Mouse (Mus musculus) mature B cell (primary cell): ENCODE data around the gene Arl6ip4.

Experiments
- in situ Hi-C: fragments of 300-500 bp; cut with MboI; formaldehyde crosslinking; loops from 2 replicates; pipeline ENCODE4 v1.14.3; 2019

Gene Arl6ip4

GRCm38 (mm10) chr5:124115990-124116845, at the start of gene Arl6ip4:
Arl6ip4 (plus strand) TSS chr5:124116089.
- in situ Hi-C loops, result no loop called here

DNA sequence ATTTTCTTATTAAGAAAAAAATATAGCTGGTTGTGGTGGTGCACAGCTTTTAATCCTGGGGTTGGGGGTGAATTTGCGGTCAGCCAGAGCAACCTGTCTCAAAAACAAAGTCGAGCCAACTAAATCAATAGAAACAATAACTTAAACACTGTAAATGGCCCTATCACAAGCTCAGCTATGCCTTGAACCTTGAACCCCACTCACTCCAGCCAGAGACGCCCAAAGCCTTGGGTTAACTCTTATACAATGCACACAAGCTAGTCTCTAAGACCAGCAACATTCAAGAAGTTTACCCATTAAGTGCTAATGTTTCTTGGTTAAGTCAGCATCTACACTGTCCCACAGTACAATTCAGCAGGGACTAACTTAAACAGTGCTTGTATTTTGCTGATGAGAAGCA, 46.2 kb upstream of the Arl6ip4 start:
- in situ Hi-C loops, result no loop called here

- in situ Hi-C loops, result no loop called here
These were observed 42.2 kb upstream of the Arl6ip4 start for GRCm38 (mm10) chr5:124073682-124074081.

DNA sequence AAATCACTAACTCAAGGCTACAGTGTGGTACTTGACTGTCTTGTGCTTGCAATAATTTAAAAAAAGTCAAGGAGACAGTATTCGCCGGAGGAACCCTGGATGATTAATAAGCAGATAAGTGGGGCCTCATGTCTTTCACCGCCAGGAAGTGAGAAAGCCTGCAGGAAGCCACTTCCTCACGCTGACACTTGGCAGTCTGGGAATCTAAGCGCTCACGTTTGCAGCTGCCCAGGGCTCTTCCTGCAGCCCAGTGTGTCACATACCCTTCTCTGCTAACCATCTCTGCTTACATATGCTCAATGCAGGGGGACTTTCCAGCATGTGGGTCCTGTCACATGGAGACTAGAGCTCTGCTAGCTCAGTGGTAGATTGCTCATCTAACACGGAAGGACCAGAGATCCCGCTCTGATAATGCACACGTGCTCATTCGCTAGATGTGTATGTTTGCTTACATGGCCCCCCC, 41.0 kb upstream of the Arl6ip4 start:
- in situ Hi-C loops, result loop anchor here (25.0 kb wide), 1 partner anchor 338 kb away; the partner anchor contains the start of genes Kntc1 and Rsrc2

- in situ Hi-C loops, result loop anchor here (25.0 kb wide), 1 partner anchor 338 kb away; the partner anchor contains the start of genes Kntc1 and Rsrc2
These were observed 40.2 kb upstream of the Arl6ip4 start for GRCm38 (mm10) chr5:124075716-124076115.

GRCm38 (mm10) chr5:124076559-124076958, 39.3 kb upstream of the Arl6ip4 start:
- in situ Hi-C loops, result loop anchor here (25.0 kb wide), 1 partner anchor 339 kb away; the partner anchor contains the start of genes Kntc1 and Rsrc2

DNA sequence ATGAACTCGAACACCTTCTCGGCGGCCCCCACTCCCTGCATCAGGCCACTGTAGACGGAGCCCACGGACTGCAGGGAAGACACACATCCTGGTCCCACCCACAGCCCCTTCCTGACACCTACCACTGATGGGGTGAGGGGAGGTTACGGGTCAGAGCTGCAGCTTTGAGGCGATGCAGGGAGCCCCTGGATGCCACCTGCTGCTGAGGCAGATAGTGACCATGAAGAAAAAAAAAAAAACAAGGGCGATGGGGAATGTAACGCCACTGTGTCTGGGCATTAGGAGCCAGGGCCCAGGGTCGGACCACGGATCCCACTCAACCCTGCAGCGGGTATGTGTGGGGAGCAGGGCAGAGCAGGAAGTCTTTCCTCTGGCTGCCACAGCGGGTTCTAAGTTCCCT, 38.6 kb upstream of the Arl6ip4 start:
- in situ Hi-C loops, result loop anchor here (25.0 kb wide), 1 partner anchor 340 kb away; the partner anchor contains the start of genes Kntc1 and Rsrc2

GRCm38 (mm10) chr5:124077856-124078460, 37.9 kb upstream of the Arl6ip4 start:
- in situ Hi-C loops, result loop anchor here (25.0 kb wide), 1 partner anchor 341 kb away; the partner anchor contains the start of genes Kntc1 and Rsrc2

DNA sequence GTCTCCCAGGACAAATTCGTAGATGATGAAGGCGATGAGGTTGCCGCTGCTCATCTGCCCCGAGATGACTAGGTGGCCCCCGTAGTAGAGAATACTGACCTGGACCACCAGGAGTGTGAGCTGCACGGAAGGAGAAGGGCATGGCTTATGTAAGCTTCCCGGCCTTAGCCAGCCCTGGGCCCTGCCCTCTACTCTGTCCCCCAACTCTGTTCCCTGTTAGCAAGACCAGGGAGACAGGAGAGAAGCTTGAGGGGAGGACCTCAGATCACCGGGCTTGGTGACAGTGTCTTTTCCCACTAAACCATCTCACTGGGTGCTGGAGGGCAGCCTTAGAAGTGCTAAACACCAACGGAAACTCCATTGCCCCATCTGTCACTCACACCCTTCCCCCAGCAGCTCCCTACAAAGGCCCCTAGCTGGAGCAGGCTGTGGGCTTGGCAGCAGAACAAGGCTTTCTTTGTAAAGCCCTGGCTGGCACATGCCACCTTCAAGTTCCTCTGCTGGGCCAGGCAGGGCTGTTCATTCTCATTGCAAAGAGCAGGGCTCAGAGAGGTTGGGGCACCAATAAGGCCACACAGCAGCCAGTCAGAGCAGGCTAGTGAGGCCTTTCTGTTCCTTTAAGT, 37.0 kb upstream of the Arl6ip4 start:
- in situ Hi-C loops, result loop anchor here (25.0 kb wide), 1 partner anchor 342 kb away; the partner anchor contains the start of genes Kntc1 and Rsrc2

DNA sequence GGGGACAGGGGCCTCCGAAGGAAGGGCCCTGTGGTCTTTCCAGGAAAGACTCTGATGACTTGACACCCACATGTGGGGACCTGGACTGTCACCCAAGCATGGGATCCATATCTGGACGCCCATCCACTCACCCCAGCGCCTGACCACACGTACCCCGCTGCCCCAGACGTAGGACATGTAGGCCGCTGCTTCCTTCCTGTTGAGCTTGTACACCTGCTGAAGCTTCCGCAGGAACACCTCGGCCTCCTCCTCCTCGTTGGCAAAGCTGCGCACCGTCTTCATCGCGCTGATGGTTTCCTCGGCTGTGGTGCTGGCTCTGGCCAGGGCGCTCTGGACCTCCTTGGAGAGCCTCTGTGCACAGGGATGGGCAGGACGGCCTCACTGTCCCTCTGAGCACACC, 36.0 kb upstream of the Arl6ip4 start:
- in situ Hi-C loops, result loop anchor here (5.0 to 25.0 kb wide), 3 partner anchors 78 to 343 kb away; partner anchors contain the start of genes Kntc1 and Rsrc2

GRCm38 (mm10) chr5:124082447-124082846, 33.4 kb upstream of the Arl6ip4 start:
- in situ Hi-C loops, result loop anchor here (5.0 to 25.0 kb wide), 3 partner anchors 80 to 345 kb away; partner anchors contain the start of genes Kntc1 and Rsrc2

DNA sequence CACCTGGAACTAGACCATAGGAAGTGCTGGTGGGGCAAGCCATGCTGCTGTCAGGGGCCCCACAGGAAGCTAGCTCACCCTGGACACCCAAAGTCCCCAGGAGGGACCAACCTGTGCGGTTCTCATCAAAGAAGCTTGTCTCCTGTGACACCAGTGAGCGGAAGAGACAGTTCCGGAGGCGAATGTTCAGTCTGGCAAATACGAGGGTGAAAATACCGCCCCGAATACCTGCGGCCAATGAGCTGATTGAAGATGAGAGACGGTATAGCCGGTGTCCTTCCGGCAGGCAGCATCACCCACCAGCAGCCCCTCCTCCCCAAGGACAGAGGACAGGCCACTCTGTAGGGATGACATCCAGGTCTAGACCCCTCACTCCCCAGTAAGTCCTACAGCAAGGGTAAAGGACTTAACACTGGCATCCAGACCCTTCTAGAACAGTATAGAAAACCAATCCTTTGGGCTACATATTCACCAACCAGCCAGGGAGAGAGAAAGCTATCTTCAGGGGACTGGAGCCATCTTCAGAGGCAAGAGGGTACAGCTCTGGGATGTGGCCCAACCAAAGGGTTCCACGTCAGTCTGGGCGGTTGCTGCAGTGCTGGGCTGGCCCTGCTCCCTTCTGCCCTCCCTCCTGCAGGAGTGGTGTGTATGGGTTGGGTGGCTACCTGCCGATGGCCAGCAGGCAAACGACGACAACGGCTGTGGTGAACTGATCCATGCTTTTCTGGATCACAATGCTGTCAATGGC, 32.8 kb upstream of the Arl6ip4 start:
- in situ Hi-C loops, result loop anchor here (5.0 to 25.0 kb wide), 3 partner anchors 81 to 346 kb away; partner anchors contain the start of genes Kntc1 and Rsrc2

GRCm38 (mm10) chr5:124083850-124084587, 31.9 kb upstream of the Arl6ip4 start:
- in situ Hi-C loops, result loop anchor here (5.0 to 25.0 kb wide), 3 partner anchors 82 to 347 kb away; partner anchors contain the start of genes Kntc1 and Rsrc2

- in situ Hi-C loops, result loop anchor here (5.0 to 25.0 kb wide), 3 partner anchors 82 to 347 kb away; partner anchors contain the start of genes Kntc1 and Rsrc2
These were observed 31.2 kb upstream of the Arl6ip4 start for GRCm38 (mm10) chr5:124084588-124085173.

- in situ Hi-C loops, result loop anchor here (25.0 kb wide), 1 partner anchor 348 kb away; the partner anchor contains the start of genes Kntc1 and Rsrc2
These were observed 30.4 kb upstream of the Arl6ip4 start for GRCm38 (mm10) chr5:124085513-124085912.

DNA sequence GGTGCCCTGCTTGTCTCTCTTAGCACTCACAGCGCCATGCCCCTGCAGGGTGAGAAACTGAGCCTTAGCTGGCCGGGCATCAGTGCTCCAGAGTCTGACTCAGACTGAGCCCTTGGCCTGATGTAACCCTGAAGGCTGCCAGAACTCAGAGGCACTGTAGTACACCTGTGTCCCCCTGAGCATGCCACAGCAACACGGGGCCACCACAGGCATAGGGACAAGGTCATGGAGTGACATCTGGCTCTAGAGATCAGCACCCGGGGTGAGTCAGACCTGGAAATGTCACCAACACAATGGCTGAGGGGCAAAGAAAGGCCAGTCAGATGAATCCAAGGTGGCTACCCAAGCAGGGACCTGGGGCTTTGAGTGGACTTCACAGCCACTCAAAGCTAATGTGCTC, 29.0 kb upstream of the Arl6ip4 start:
- in situ Hi-C loops, result loop anchor here (25.0 kb wide), 1 partner anchor 350 kb away; the partner anchor contains the start of genes Kntc1 and Rsrc2

DNA sequence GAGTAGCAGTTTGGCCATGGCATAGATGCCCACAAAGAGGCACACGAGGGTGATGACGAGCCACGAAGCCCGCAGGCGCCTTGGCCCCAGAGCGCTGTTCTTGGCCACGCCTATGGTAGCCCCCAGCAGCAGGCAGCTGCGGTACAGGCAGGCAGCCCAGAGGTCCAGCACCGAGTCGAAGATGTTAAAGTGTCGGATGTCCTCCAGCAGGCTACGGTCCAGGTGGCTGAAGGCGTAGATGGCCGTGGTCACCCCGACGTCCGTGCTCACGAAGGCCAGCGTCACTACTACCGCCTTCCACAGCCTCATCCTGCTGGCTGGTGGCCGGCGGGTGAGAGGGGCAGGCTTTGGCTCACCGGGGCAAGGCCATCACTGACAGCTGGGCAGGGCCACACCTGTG, 26.0 kb upstream of the Arl6ip4 start:
- in situ Hi-C loops, result loop anchor here (25.0 kb wide), 1 partner anchor 353 kb away; the partner anchor contains the start of genes Kntc1 and Rsrc2

- in situ Hi-C loops, result loop anchor here (25.0 kb wide), 1 partner anchor 355 kb away; the partner anchor contains the start of genes Kntc1 and Rsrc2
These were observed 23.9 kb upstream of the Arl6ip4 start for GRCm38 (mm10) chr5:124091951-124092406.
